ENCODE assay signal across 8 mouse cellular contexts in genomic region chr13:46162025-46162374, GRCm38 (mm10).
DNase-seq lines count a peak whose midpoint lies in the region; ATAC-seq lines count a peak whose summit lies in the region.

No protein-coding gene starts in this region.

- H3K4me1 ChIP-seq in embryonic facial prominence, embryonic 13.5 days = peaks cover 20% of the 10 kb centered on the region
- H3K4me1 ChIP-seq in heart, embryonic 11.5 days (ENCODE audit: control insufficient read depth, insufficient read depth, low read length) = no peaks in the 10 kb centered on the region
- peaks cover 11% of the 10 kb centered on the region for H3K4me1 ChIP-seq in kidney, embryonic 15.5 days
- H3K4me1 ChIP-seq in limb, embryonic 15.5 days = peaks cover 9% of the 10 kb centered on the region
- H3K4me1 ChIP-seq in stomach, embryonic 14.5 days (ENCODE audit: control insufficient read depth, insufficient read depth, low read length) = peaks cover 8% of the 10 kb centered on the region

- 0 out of 2 replicates have a peak, but pooled peaks cover 4% of the 10 kb centered on the region for H3K9me3 ChIP-seq in embryonic facial prominence, embryonic 13.5 days
- H3K9me3 ChIP-seq in heart, embryonic 11.5 days (replicated peaks; ENCODE audit: control insufficient read depth, low read length) = no peaks in the 10 kb centered on the region
- H3K9me3 ChIP-seq in kidney, embryonic 15.5 days (replicated peaks) = no peaks in the 10 kb centered on the region
- H3K9me3 ChIP-seq in limb, embryonic 15.5 days = no peaks in the 10 kb centered on the region
- H3K9me3 ChIP-seq in stomach, embryonic 14.5 days (ENCODE audit: control insufficient read depth, low read depth, low read length) = no peaks in the 10 kb centered on the region

- peak overlapping the region; percentile 53; the same call in 1 of the 2 replicates for H3K9ac ChIP-seq in embryonic facial prominence, embryonic 13.5 days
- H3K9ac ChIP-seq in heart, embryonic 11.5 days (ENCODE audit: low read depth, low read length) = no peak overlapping the region
- H3K9ac ChIP-seq in kidney, embryonic 15.5 days = peak overlapping the region; percentile 34; the same call in 1 of the 2 replicates
- H3K9ac ChIP-seq in limb, embryonic 15.5 days = no peak overlapping the region
- no peak overlapping the region for H3K9ac ChIP-seq in stomach, embryonic 14.5 days (replicated peaks; ENCODE audit: low read depth, low read length)

- 0 out of 2 replicates have a peak overlapping the region, but pooled peaks have one; percentile 19 for H3K27ac ChIP-seq in embryonic facial prominence, embryonic 13.5 days
- H3K27ac ChIP-seq in heart, embryonic 11.5 days (ENCODE audit: low read depth, low read length) = no peak overlapping the region
- H3K27ac ChIP-seq in kidney, embryonic 15.5 days = peak overlapping the region; percentile 38; the same call in 1 of the 2 replicates
- no peak overlapping the region for H3K27ac ChIP-seq in limb, embryonic 15.5 days
- H3K27ac ChIP-seq in stomach, embryonic 14.5 days (ENCODE audit: low read length) = no peak overlapping the region

- H3K4me2 ChIP-seq in embryonic facial prominence, embryonic 13.5 days = peak overlapping the region; percentile 68
- peak overlapping the region; percentile 51 for H3K4me2 ChIP-seq in heart, embryonic 11.5 days
- H3K4me2 ChIP-seq in kidney, embryonic 15.5 days = peak overlapping the region; percentile 60
- peak overlapping the region; percentile 53 for H3K4me2 ChIP-seq in limb, embryonic 15.5 days
- peak overlapping the region; percentile 39 for H3K4me2 ChIP-seq in stomach, embryonic 14.5 days (replicated peaks; ENCODE audit: low read depth, low read length)

- peak; percentile 71 for ATAC-seq in embryonic facial prominence, embryonic 13.5 days (ENCODE audit: insufficient number of reproducible peaks, insufficient read depth, low FRiP score, low TSS enrichment, low read depth)
- no peak for ATAC-seq in heart, embryonic 11.5 days (replicated peaks; ENCODE audit: insufficient number of reproducible peaks, low FRiP score, low TSS enrichment)
- peak; percentile 54; the same call in 1 of the 2 replicates for ATAC-seq in kidney, embryonic 15.5 days (replicated peaks; ENCODE audit: low FRiP score)
- ATAC-seq in limb, embryonic 15.5 days (ENCODE audit: insufficient number of reproducible peaks, low FRiP score, low TSS enrichment, low read depth) = no peak
- ATAC-seq in stomach, embryonic 14.5 days (ENCODE audit: insufficient number of reproducible peaks, insufficient read depth, low FRiP score, low read depth) = peak; percentile 56; the same call in 1 of the 2 replicates

- H3K4me3 ChIP-seq in embryonic facial prominence, embryonic 13.5 days = peak overlapping the region; percentile 38
- H3K4me3 ChIP-seq in heart, embryonic 11.5 days (ENCODE audit: low read depth, low read length) = peak overlapping the region; percentile 20; the same call in 1 of the 2 replicates
- peak overlapping the region; percentile 32 for H3K4me3 ChIP-seq in kidney, embryonic 15.5 days (replicated peaks)
- peak overlapping the region; percentile 33 for H3K4me3 ChIP-seq in limb, embryonic 15.5 days
- no peak overlapping the region for H3K4me3 ChIP-seq in stomach, embryonic 14.5 days (ENCODE audit: low read depth, low read length)

- DNase-seq in 3T3-L1 (ENCODE audit: low read depth, low spot score) = peak; percentile 86
- peak; percentile 79 for DNase-seq in adrenal gland, postnatal 36 days
- peak; percentile 57 for DNase-seq in naive thymus-derived CD4-positive, alpha-beta T cell, adult 2 months (ENCODE audit: low read depth)

- no peaks in the 10 kb centered on the region for H3K27me3 ChIP-seq in embryonic facial prominence, embryonic 13.5 days
- H3K27me3 ChIP-seq in heart, embryonic 11.5 days (ENCODE audit: control insufficient read depth, insufficient read depth, low read length) = no peaks in the 10 kb centered on the region
- no peaks in the 10 kb centered on the region for H3K27me3 ChIP-seq in kidney, embryonic 15.5 days
- H3K27me3 ChIP-seq in limb, embryonic 15.5 days = no peaks in the 10 kb centered on the region
- no peaks in the 10 kb centered on the region for H3K27me3 ChIP-seq in stomach, embryonic 14.5 days (ENCODE audit: control insufficient read depth, insufficient read depth, low read length)

- no peaks in the 10 kb centered on the region for H3K36me3 ChIP-seq in embryonic facial prominence, embryonic 13.5 days
- no peaks in the 10 kb centered on the region for H3K36me3 ChIP-seq in heart, embryonic 11.5 days (ENCODE audit: control insufficient read depth, insufficient read depth, low read length)
- no peaks in the 10 kb centered on the region for H3K36me3 ChIP-seq in kidney, embryonic 15.5 days
- H3K36me3 ChIP-seq in limb, embryonic 15.5 days = no peaks in the 10 kb centered on the region
- no peaks in the 10 kb centered on the region for H3K36me3 ChIP-seq in stomach, embryonic 14.5 days (ENCODE audit: control insufficient read depth, insufficient read depth, low read length)

- WGBS in embryonic facial prominence, embryonic 13.5 days = 1% methylated on average over 10 of the region's 10 CpGs
- WGBS in heart, embryonic 11.5 days (ENCODE audit: insufficient replicate concordance) = 4% methylated on average over 10 of the region's 10 CpGs
- 2% methylated on average over 10 of the region's 10 CpGs for WGBS in kidney, embryonic 15.5 days
- under 1% methylated on average over 10 of the region's 10 CpGs for WGBS in limb, embryonic 15.5 days
- WGBS in stomach, embryonic 14.5 days = 4% methylated on average over 10 of the region's 10 CpGs

Comparison
In these comparisons a context has a peak if more than half of its experiments do, and no peak if none do; other contexts are left out.
1. ATAC-seq: peak in embryonic facial prominence, embryonic 13.5 days (single experiment), kidney, embryonic 15.5 days (single experiment) and stomach, embryonic 14.5 days (single experiment); none in heart, embryonic 11.5 days (single experiment) and limb, embryonic 15.5 days (single experiment).
2. H3K27ac ChIP-seq: peak in embryonic facial prominence, embryonic 13.5 days (single experiment) and kidney, embryonic 15.5 days (single experiment); none in heart, embryonic 11.5 days (single experiment), limb, embryonic 15.5 days (single experiment) and stomach, embryonic 14.5 days (single experiment).
3. H3K9ac ChIP-seq: peak in embryonic facial prominence, embryonic 13.5 days (single experiment) and kidney, embryonic 15.5 days (single experiment); none in heart, embryonic 11.5 days (single experiment), limb, embryonic 15.5 days (single experiment) and stomach, embryonic 14.5 days (single experiment).
4. Peak in every context shown above with its lines, with median percentiles within 50 percentile points of each other: DNase-seq and H3K4me2 ChIP-seq.